Mouse (Mus musculus): ENCODE results near the gene Pacrg. TPM values are rescaled to one million over a fixed set of nuclear protein-coding genes. Genes with fewer than 3 reads are reported as not detected.

Gene Pacrg
- polyA plus RNA-seq, 1 experiment: 5.5 TPM

DNA sequence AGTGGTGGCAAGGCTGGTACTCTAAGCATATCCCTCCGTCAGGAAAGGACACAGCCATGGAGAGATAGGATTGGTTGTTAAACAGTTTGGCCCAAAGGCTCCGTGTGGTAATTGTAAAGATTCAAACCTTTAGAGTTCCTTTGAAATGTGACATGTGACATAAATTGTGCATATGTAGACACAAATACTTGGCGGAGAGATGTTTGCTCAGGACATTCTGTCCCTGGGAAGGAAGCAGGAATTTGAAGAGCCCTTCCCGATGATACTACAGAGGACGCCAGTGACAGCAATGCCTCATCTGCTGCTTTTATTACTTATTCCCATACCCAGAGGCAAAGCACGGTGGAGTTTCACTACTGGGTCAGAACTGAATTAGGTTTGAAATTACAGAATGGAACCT, 374.6 kb downstream of the Pacrg start:
- H3ac ChIP-seq (ENCODE audit: control insufficient read depth, insufficient read length, low read depth): no peak overlapping the region
- TF ChIP-seq MAX (IDR thresholded peaks at IDR 0.05): no peak
- TF ChIP-seq FOSL1 (IDR thresholded peaks at IDR 0.05; ENCODE audit: insufficient read depth, low read length, poor library complexity, severe bottlenecking): no peak
- no peak for TF ChIP-seq MYOD1 (IDR thresholded peaks at IDR 0.05; ENCODE audit: control insufficient read depth, insufficient read length, low read depth)
- TF ChIP-seq USF1 (IDR thresholded peaks at IDR 0.05; ENCODE audit: low read depth): no peak
- TF ChIP-seq CEBPB (IDR thresholded peaks at IDR 0.05; ENCODE audit: low read depth): no peak
- no peak for TF ChIP-seq CTCF (IDR thresholded peaks at IDR 0.05; ENCODE audit: control insufficient read depth, insufficient read depth, insufficient read length)
- TF ChIP-seq MYOG (IDR thresholded peaks at IDR 0.05; ENCODE audit: control insufficient read depth, extremely low read depth, insufficient read length): no peak

DNA sequence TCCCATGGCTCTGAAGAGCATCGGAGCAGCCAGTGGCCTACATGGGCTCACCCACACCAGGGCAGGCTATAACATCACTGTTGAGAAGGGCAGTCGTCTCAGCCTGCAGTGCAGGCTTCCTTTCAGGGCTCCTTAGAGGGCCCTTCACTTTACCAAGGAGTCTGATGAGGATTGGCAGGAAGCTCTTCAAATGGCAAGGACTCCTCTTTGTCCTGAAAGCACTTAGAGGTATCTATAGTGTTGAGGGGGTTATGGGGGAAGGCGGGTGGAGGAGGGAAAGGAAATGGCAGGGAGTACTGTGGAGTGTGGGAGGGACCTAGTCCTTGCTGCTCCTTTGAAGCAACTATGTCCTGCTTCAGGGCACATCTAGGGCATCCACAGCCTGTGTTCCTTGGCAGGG, 375.4 kb downstream of the Pacrg start:
- no peaks in the 10 kb centered on the region for H3K27me3 ChIP-seq (ENCODE audit: control insufficient read depth, insufficient read depth, insufficient read length)
- no peak overlapping the region for H3ac ChIP-seq (ENCODE audit: control insufficient read depth, insufficient read length, low read depth)
- no peaks in the 10 kb centered on the region for H3K79me3 ChIP-seq (ENCODE audit: low read depth)
- no peaks in the 10 kb centered on the region for H3K36me3 ChIP-seq (ENCODE audit: control insufficient read depth, insufficient read depth)
- TF ChIP-seq CTCF (IDR thresholded peaks at IDR 0.05; ENCODE audit: control insufficient read depth, insufficient read depth, insufficient read length) (no peak), FOSL1 (IDR thresholded peaks at IDR 0.05; ENCODE audit: insufficient read depth, low read length, poor library complexity, severe bottlenecking) (no peak), CEBPB (IDR thresholded peaks at IDR 0.05; ENCODE audit: low read depth) (no peak)
- no peak overlapping the region for H3K4me3 ChIP-seq (ENCODE audit: insufficient read depth, poor library complexity, severe bottlenecking)
- H3K79me2 ChIP-seq (ENCODE audit: control insufficient read depth, insufficient read depth): no peaks in the 10 kb centered on the region

More for the DNA sequence above, 374.6 kb downstream of the Pacrg start:
- no peaks in the 10 kb centered on the region for H3K27me3 ChIP-seq (ENCODE audit: control insufficient read depth, insufficient read depth, insufficient read length)
- H3K79me2 ChIP-seq (ENCODE audit: control insufficient read depth, insufficient read depth): no peaks in the 10 kb centered on the region
- H3K79me3 ChIP-seq (ENCODE audit: low read depth): no peaks in the 10 kb centered on the region
- no peaks in the 10 kb centered on the region for H3K36me3 ChIP-seq (ENCODE audit: control insufficient read depth, insufficient read depth)
- H3K4me3 ChIP-seq (ENCODE audit: insufficient read depth, poor library complexity, severe bottlenecking): no peak overlapping the region

DNA sequence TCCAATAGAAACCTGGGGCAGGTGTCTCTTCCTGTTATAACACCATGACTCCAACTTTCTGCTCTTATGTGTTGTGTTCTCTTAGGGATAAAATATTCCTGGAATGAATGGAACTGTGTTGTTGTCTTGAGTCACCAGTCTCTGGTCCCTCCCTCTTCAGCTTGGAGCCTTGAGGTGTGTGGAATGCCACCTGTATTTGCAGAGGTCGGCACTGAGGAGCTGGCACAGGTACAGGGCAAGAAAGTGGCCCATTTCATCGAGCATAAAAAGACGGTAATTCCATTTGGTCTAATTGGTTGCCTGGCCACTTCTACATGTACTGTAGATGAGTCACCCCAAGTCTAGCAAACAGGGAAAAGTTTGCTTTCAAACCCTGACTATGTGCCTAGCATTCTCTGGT, 376.5 kb downstream of the Pacrg start:
- no peak overlapping the region for H3K4me3 ChIP-seq (ENCODE audit: insufficient read depth, poor library complexity, severe bottlenecking)
- no peaks in the 10 kb centered on the region for H3K27me3 ChIP-seq (ENCODE audit: control insufficient read depth, insufficient read depth, insufficient read length)
- H3K79me2 ChIP-seq (ENCODE audit: control insufficient read depth, insufficient read depth): no peaks in the 10 kb centered on the region
- TF ChIP-seq MYOG (IDR thresholded peaks at IDR 0.05; ENCODE audit: control insufficient read depth, extremely low read depth, insufficient read length): no peak
- no peak for TF ChIP-seq MAX (IDR thresholded peaks at IDR 0.05)
- TF ChIP-seq CEBPB (IDR thresholded peaks at IDR 0.05; ENCODE audit: low read depth): no peak
- TF ChIP-seq FOSL1 (IDR thresholded peaks at IDR 0.05; ENCODE audit: insufficient read depth, low read length, poor library complexity, severe bottlenecking): no peak
- no peak for TF ChIP-seq CTCF (IDR thresholded peaks at IDR 0.05; ENCODE audit: control insufficient read depth, insufficient read depth, insufficient read length)
- no peak for TF ChIP-seq USF1 (IDR thresholded peaks at IDR 0.05; ENCODE audit: low read depth)
- no peak for TF ChIP-seq MYOD1 (IDR thresholded peaks at IDR 0.05; ENCODE audit: control insufficient read depth, insufficient read length, low read depth)
- no peak overlapping the region for H3ac ChIP-seq (ENCODE audit: control insufficient read depth, insufficient read length, low read depth)
- H3K79me3 ChIP-seq (ENCODE audit: low read depth): no peaks in the 10 kb centered on the region
- H3K36me3 ChIP-seq (ENCODE audit: control insufficient read depth, insufficient read depth): no peaks in the 10 kb centered on the region

DNA sequence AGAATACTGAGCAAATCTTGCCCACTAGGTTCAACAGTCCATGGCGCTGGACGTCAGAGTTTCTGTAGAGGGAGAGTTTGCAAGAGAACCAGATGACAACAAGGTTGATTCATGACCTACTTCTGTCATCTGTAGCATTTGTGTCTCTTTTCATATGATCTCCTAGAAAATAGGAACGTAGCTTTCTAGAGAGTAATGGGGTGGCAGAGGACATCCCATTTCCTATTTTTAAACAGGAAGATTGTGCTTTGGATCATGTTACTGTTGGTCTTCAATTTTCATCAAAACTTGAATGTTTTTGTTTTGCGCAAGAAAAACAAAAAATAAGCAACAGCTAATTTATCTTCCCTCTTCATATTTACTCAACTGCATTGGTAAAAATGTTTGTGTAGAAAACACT, 379.2 kb downstream of the Pacrg start:
- H3K36me3 ChIP-seq (ENCODE audit: control insufficient read depth, insufficient read depth): no peaks in the 10 kb centered on the region
- TF ChIP-seq CTCF (IDR thresholded peaks at IDR 0.05; ENCODE audit: control insufficient read depth, insufficient read depth, insufficient read length): no peak
- TF ChIP-seq FOSL1 (IDR thresholded peaks at IDR 0.05; ENCODE audit: insufficient read depth, low read length, poor library complexity, severe bottlenecking): no peak
- no peak for TF ChIP-seq MYOD1 (IDR thresholded peaks at IDR 0.05; ENCODE audit: control insufficient read depth, insufficient read length, low read depth)
- no peak for TF ChIP-seq USF1 (IDR thresholded peaks at IDR 0.05; ENCODE audit: low read depth)
- TF ChIP-seq MYOG (IDR thresholded peaks at IDR 0.05; ENCODE audit: control insufficient read depth, extremely low read depth, insufficient read length): no peak
- no peak for TF ChIP-seq MAX (IDR thresholded peaks at IDR 0.05)
- no peak for TF ChIP-seq CEBPB (IDR thresholded peaks at IDR 0.05; ENCODE audit: low read depth)
- H3K79me2 ChIP-seq (ENCODE audit: control insufficient read depth, insufficient read depth): no peaks in the 10 kb centered on the region
- no peak overlapping the region for H3ac ChIP-seq (ENCODE audit: control insufficient read depth, insufficient read length, low read depth)
- H3K79me3 ChIP-seq (ENCODE audit: low read depth): no peaks in the 10 kb centered on the region
- H3K4me3 ChIP-seq (ENCODE audit: insufficient read depth, poor library complexity, severe bottlenecking): no peak overlapping the region
- no peaks in the 10 kb centered on the region for H3K27me3 ChIP-seq (ENCODE audit: control insufficient read depth, insufficient read depth, insufficient read length)

DNA sequence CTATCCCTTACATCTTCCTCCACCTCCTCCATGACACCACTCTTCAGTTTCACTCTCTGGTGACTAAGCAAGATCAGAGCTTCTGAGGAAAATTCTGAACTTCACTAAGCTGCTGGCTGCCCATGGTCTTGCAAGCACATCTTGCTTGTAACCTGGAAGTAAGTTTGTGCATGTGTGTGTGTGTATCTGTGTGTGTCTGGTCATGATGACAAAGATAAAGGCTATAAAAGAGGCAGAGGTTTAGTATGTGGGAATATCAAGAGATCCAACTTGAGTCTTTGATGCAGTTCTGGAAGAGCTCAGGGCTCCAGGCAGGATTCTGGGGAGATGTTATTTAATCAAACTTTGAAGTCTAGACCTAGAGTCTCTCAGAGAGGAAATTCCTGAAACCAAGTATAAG, 381.4 kb downstream of the Pacrg start:
- TF ChIP-seq CEBPB (IDR thresholded peaks at IDR 0.05; ENCODE audit: low read depth) (no peak), MYOD1 (IDR thresholded peaks at IDR 0.05; ENCODE audit: control insufficient read depth, insufficient read length, low read depth) (no peak), FOSL1 (IDR thresholded peaks at IDR 0.05; ENCODE audit: insufficient read depth, low read length, poor library complexity, severe bottlenecking) (no peak), USF1 (IDR thresholded peaks at IDR 0.05; ENCODE audit: low read depth) (no peak), CTCF (IDR thresholded peaks at IDR 0.05; ENCODE audit: control insufficient read depth, insufficient read depth, insufficient read length) (no peak), MYOG (IDR thresholded peaks at IDR 0.05; ENCODE audit: control insufficient read depth, extremely low read depth, insufficient read length) (no peak), MAX (IDR thresholded peaks at IDR 0.05) (no peak)
- Histone ChIP-seq H3K4me3 (ENCODE audit: insufficient read depth, poor library complexity, severe bottlenecking) (no peak overlapping the region), H3K79me3 (ENCODE audit: low read depth) (no peaks in the 10 kb centered on the region), H3K36me3 (ENCODE audit: control insufficient read depth, insufficient read depth) (no peaks in the 10 kb centered on the region), H3K27me3 (ENCODE audit: control insufficient read depth, insufficient read depth, insufficient read length) (no peaks in the 10 kb centered on the region), H3ac (ENCODE audit: control insufficient read depth, insufficient read length, low read depth) (no peak overlapping the region), H3K79me2 (ENCODE audit: control insufficient read depth, insufficient read depth) (no peaks in the 10 kb centered on the region)

DNA sequence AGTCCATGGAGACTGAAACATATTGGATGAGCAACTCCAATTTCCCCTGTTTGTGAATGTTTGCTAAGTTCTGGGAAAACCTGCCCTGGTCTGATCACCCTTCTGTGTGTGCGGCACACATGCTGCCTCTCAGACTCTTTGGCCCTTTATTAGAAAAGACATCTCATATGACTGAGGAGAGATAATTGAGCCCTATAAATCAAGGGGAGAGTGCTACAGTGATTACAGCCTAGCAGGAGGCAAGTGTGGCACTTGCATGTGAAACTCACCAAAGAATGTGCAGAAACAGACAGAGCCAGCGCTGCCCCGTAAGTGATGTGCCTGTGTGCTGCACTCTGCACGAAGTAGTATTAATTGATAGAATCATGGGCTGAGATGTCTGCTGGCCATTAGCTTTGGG, 383.7 kb downstream of the Pacrg start:
- Histone ChIP-seq H3ac (ENCODE audit: control insufficient read depth, insufficient read length, low read depth) (no peak overlapping the region), H3K36me3 (ENCODE audit: control insufficient read depth, insufficient read depth) (no peaks in the 10 kb centered on the region), H3K79me2 (ENCODE audit: control insufficient read depth, insufficient read depth) (no peaks in the 10 kb centered on the region), H3K27me3 (ENCODE audit: control insufficient read depth, insufficient read depth, insufficient read length) (no peaks in the 10 kb centered on the region), H3K4me3 (ENCODE audit: insufficient read depth, poor library complexity, severe bottlenecking) (no peak overlapping the region), H3K79me3 (ENCODE audit: low read depth) (no peaks in the 10 kb centered on the region)
- no peak for TF ChIP-seq MYOD1 (IDR thresholded peaks at IDR 0.05; ENCODE audit: control insufficient read depth, insufficient read length, low read depth)
- no peak for TF ChIP-seq CEBPB (IDR thresholded peaks at IDR 0.05; ENCODE audit: low read depth)
- no peak for TF ChIP-seq USF1 (IDR thresholded peaks at IDR 0.05; ENCODE audit: low read depth)
- no peak for TF ChIP-seq CTCF (IDR thresholded peaks at IDR 0.05; ENCODE audit: control insufficient read depth, insufficient read depth, insufficient read length)
- TF ChIP-seq MYOG (IDR thresholded peaks at IDR 0.05; ENCODE audit: control insufficient read depth, extremely low read depth, insufficient read length): no peak
- TF ChIP-seq FOSL1 (IDR thresholded peaks at IDR 0.05; ENCODE audit: insufficient read depth, low read length, poor library complexity, severe bottlenecking): no peak
- no peak for TF ChIP-seq MAX (IDR thresholded peaks at IDR 0.05)
